Mouse (Mus musculus) heart, postnatal 14 days (tissue): Measurements from ENCODE around the gene Tmem87a. TPM values are rescaled to one million over a fixed set of nuclear protein-coding genes. Genes with fewer than 3 reads are reported as not detected.

Source experiments
- DNase-seq, 2 experiments: peaks; one replicate each; pipeline ENCODE4 v3.0.0; 2021 to 2022
- intact Hi-C: fragments of 180-260 bp; cut with DNase I; formaldehyde crosslinking; loops from one replicate; pipeline ENCODE4 v1.15.1; 2025
- total RNA-seq, 2 experiments: library from RNA; stranded (reverse); gene quantifications; 2 replicates each; pipeline ENCODE4 v1.2.3; 2021

Tmem87a gene
- total RNA-seq, 2 experiments from 2014 or later: 19.1 to 19.7 TPM

- intact Hi-C loops: no loop called here
- no peak for DNase-seq
These were observed 36.3 kb downstream of the Tmem87a start for GRCm38 (mm10) chr2:120367416-120368207.

DNA sequence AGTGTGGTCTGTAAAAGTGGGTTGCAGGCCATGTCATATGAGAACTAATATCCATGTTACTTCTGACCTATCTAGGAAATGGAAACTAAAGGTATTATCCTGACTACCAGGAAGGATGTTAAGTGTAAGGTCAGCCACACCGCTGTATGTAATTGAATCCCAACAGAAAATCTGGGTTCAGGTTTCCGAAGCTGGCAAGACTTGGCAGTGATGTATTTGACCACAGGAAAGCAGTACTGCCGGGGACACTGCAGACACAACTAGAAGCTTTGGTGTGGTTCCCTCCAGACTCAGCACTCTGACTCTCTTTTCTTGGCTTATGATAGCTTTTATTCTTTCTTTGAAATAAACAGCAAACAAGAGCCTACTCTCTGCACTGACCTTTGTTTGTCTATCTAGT lies 37.4 kb downstream of the Tmem87a start:
- intact Hi-C loops: no loop called here
- no peak for DNase-seq

GRCm38 (mm10) chr2:120360425-120360824 lies 43.5 kb downstream of the Tmem87a start:
- DNase-seq: no peak
- intact Hi-C loops: no loop called here

DNA sequence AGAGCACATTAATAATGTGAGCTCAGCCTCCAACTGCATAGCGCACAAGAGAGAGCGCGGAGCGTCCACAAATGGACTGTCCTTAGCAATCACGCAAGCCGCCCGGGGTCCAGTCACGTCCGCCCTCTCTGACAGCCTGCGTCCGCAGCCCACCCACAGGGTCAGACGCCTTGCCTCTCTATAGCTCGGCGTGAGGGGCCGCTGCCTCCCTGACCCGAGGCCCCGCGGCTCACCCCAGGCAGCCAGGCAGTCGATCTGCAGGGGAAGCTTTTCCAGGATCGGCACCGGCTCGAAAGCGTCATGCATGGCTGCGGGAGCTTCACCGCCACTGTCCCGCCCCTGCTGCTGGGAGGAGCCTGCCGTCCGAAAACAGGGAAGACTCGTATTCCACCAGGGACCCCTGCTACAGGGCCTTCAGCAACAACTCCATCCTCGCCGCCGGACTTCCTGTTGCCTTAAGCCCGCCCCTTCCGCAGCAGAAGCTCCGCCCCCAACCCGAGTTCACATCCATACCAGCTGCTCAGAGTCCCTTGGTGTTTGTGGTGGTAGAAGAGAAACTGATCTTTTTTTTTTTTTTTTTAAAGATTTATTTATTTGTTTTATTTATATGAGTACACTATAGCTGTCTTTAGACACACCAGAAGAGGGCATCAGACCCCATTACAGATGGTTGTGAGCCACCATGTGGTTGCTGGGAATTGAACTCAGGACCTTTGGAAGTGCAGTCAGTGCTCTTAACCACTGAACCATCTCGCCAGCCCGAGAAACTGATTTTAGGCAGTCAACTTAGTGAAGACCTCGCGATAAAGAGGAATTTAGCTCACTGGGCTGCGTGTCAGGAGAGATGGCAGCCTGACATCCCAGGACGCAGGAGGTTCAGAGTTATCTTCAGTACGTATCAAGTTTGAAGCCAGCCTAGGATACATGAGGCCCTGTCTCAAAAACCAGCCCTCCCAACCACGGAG lies 50.9 kb downstream of the Tmem87a start, which contains the start of gene Vps39:
Vps39 (minus strand) TSS at position 456 of the 965 bp plus-strand sequence.
- intact Hi-C loops: no loop called here
- DNase-seq: peak; percentile 85 to 92

- intact Hi-C loops: no loop called here
- DNase-seq: no peak
These were observed 52.6 kb downstream of the Tmem87a start for GRCm38 (mm10) chr2:120351321-120351720.

DNA sequence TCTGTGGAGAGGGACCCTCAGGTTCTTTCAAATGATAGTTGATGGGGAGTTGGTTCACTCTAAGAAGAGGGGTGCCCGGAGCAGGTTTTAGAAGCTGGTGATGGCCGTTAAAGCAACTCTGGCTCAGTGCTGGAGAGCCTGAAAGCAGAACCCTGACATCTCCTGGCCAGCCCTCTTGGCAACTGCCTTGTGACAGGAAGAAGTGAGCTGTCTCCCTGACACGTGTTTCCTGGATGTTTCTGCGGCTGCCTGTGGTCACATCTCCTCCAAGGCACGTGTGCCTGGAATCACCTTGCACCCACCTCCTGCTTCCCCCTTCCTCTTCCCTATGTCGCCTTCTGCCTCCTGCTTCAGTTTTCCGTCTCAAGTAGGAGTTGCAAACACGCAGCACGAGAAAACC lies 55.8 kb downstream of the Tmem87a start:
- peak; percentile 27 to 34 for DNase-seq
- intact Hi-C loops: no loop called here

GRCm38 (mm10) chr2:120341741-120342140 lies 62.2 kb downstream of the Tmem87a start:
- DNase-seq: no peak
- intact Hi-C loops: no loop called here

- no peak for DNase-seq
These were observed 66.0 kb downstream of the Tmem87a start for GRCm38 (mm10) chr2:120337886-120338285.

DNA sequence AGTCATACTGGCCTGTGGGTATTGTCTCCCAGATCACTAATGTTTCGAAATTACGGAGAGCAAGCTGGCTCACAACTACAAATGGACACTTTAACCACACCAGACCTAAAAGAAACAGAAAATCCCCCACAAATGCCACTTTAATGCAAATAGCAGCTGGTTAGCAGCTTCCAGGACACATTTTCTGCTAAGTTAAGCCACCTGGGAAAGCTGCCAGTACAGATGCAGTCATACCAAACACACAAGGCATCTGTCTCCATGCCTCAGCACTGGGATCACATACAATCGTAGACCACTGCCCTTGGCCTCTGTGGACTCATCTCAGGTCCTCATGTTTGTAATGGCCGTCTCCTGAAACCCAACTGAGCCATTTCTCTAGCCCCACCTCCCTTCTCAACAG lies 72.3 kb downstream of the Tmem87a start:
- DNase-seq: no peak
- intact Hi-C loops: no loop called here

More at GRCm38 (mm10) chr2:120337886-120338285, 66.0 kb downstream of the Tmem87a start:
- intact Hi-C loops: no loop called here

DNA sequence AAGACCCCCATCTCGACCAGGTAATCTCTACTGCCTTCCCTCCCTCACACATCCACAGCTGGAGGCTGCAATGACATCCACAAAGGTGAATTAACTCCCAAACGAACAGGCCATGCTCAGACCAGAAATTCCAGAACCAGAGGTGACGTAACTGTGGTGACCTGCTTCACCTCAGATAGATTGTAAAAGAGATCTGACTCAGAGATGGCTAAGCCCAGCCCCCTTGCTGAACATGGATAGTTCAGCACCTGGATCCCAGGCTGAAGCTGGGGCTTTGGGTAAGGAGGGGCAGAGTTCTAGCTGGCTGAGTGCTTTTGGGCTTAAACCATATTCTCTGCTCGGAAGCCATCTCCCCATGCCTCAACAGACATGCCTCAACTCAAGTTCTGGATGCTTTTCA lies 88.8 kb downstream of the Tmem87a start:
- intact Hi-C loops: no loop called here
- DNase-seq: no peak

- intact Hi-C loops: no loop called here
These were observed 89.4 kb downstream of the Tmem87a start for GRCm38 (mm10) chr2:120314487-120314886.

DNA sequence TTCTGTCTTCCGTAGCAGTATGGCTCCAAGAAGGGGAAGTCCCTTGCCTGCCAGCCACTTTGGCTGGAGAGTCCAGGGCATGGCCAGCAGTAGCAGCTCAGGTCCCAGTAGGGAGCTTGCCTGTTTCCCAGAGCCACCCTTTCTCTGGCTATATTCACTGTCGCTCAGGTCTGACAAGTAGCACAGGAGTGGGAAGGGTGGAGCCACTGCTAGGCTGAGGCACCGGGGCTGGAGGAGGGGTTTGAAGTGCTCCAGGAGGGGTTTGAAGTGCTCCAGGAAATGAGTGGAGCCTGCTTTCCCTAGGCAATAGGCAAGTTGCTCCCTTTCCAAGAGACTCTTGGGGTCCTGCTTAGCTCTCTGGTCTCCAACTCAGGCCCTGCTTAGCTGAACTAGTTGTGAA lies 89.9 kb downstream of the Tmem87a start, which contains the start of gene Pla2g4f:
Pla2g4f (minus strand) TSS at position 190 of the 400 bp plus-strand sequence.
- no peak for DNase-seq
- intact Hi-C loops: no loop called here

More at GRCm38 (mm10) chr2:120314487-120314886, 89.4 kb downstream of the Tmem87a start:
- DNase-seq: no peak

- DNase-seq: no peak
- intact Hi-C loops: no loop called here
These were observed 91.6 kb downstream of the Tmem87a start for GRCm38 (mm10) chr2:120312276-120312825.

Other genes starting within 250 kb of the Tmem87a start
- gene Ehd4, start 249.5 kb downstream of the Tmem87a start, total RNA-seq: 100 to 1,000 TPM; 439 to 440 TPM
- 1 to 10 TPM; 3.6 to 3.8 TPM for gene Pla2g4e, start 158.8 kb downstream of the Tmem87a start, total RNA-seq
- not detected for gene Pla2g4d, start 114.9 kb downstream of the Tmem87a start, total RNA-seq
- not detected for gene Pla2g4f, start 89.9 kb downstream of the Tmem87a start, total RNA-seq
- 10 to 100 TPM; 26.4 to 28.9 TPM for gene Vps39, start 51.0 kb downstream of the Tmem87a start, total RNA-seq
- 10 to 100 TPM; 23.4 to 23.5 TPM for gene Ganc, start 217 bp downstream of the Tmem87a start, total RNA-seq
- 1 to 10 TPM; 2.0 to 2.9 TPM for gene Capn3, start 51.9 kb upstream of the Tmem87a start, total RNA-seq
- 100 to 1,000 TPM; 266 to 269 TPM for gene Zfp106, start 159.7 kb upstream of the Tmem87a start, total RNA-seq
- gene Snap23, start 163.6 kb upstream of the Tmem87a start, total RNA-seq: 10 to 100 TPM; 46.2 to 50.4 TPM
- gene Haus2, start 205.3 kb upstream of the Tmem87a start, total RNA-seq: 10 to 100 TPM in 1 of 2 experiments, 1 to 10 TPM in 1; 9.2 to 10.8 TPM
- 10 to 100 TPM; 13.3 to 13.6 TPM for gene Lrrc57, start 205.4 kb upstream of the Tmem87a start, total RNA-seq
- 10 to 100 TPM; 16.1 to 17.9 TPM for gene Stard9, start 225.0 kb upstream of the Tmem87a start, total RNA-seq